Mouse (Mus musculus): ENCODE measurements around the gene Rassf1.
"Not testable (repeated sequence)": the region's sequence is repeated elsewhere in the genome, so short reads cannot be mapped to it uniquely, and the experiment has no call there.

Gene Rassf1

DNA sequence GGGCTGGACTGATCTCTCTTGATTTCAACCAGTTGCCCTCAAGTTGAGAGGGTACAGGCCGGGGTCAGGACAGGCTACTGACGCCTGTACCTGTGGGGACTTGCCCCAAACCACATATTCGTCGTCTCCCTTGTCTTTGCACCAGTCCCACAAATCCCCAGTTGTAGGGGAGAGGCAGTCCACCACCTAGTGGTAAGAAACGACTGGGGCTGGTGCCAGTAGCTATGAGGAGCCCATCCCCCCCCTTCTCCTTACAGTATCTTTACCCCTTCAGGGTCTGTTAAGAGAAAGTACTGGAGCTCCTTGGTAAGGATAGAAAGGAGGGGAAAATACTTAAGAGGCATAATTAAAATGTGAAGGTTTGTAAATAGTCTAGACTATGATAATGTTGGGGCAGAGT lies 14.2 kb downstream of the Rassf1 start:
- DNase-seq, result not testable (repeated sequence)

DNA sequence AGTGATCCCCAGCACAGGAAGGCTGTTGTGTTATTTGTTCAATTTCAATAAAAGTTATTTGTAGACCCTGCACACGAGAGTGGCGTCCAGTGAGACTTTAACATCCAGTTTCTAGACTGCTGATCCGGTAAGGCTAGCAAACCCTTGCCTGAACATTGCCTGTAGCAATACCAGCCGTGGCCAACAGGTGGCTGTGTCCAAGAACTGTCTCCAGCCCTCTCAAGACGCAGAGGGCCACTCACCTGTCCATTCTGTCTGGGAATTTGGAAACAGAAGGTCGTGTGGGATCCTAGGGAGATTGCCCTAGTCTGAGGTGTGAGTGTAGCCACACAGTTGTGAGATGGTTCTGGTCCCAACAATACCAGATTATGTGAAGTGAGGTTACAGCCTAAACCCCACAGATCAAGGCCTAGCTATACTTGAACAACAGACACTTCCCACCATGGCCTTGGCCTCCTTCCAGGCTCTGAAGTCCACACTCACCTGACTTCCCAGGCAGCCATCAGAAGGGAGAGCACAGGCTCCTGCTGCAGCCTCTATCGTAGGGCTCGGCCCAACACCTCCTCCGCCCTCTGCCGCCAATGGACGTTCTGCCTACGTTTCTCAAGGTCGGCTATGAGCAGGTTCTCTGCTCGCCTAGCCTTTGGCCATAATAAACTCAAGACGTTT lies 14.8 kb downstream of the Rassf1 start:
- DNase-seq, result peak; percentile 83

DNA sequence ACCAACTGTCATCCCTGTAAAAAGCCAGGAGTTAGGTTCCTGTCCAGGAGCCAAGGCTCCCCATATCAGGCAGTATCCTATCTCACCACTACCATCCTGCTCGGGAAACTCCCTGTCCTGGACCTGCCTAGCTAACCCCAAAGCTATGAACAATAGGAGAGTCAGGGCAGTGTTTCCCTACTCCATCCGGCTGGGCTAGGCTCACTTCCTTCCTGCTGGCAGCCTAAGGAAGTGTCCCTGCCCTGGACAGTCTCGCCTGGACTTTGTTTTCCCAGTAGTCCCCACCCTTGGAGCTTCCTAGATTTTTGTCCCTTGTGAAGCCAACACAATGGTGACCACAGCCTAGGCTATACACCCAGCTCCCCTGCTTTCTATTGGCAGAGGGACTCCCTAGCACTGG lies 15.5 kb downstream of the Rassf1 start:
- DNase-seq, result no peak

DNA sequence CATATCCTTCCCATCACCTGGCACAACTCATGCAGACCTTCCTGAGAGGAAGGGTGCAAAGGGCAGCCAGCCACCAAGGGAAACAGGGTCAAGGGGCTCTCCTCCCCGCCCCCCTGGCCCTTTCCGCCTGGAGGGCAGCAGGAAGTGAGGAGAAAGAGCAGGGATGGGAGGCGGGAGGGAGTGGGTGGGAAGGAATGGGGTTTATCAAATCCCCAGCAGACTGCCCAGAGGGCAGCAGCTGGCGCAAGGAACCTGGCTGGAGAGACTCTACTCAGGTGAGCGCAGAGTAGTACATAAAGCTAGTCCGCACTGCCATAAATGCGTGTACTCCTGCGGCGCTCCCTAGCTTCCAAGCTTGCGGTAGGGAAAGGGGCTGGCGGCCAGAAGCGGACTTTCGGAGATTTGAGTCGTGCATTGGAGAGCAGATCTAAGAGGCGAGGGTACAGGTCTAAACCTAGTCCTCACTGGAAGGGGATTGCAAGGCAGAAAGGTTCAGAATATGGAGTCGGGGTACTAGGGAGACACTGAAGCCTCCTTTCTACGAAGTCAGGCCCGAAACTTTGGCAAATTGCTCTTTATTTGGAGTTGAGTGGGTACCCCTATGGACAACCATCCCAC lies 16.5 kb downstream of the Rassf1 start, which contains the start of gene Hyal2:
TSS of gene Hyal2 (plus strand) at position 244 of the 618 bp plus-strand sequence.
- DNase-seq, result no peak

DNA sequence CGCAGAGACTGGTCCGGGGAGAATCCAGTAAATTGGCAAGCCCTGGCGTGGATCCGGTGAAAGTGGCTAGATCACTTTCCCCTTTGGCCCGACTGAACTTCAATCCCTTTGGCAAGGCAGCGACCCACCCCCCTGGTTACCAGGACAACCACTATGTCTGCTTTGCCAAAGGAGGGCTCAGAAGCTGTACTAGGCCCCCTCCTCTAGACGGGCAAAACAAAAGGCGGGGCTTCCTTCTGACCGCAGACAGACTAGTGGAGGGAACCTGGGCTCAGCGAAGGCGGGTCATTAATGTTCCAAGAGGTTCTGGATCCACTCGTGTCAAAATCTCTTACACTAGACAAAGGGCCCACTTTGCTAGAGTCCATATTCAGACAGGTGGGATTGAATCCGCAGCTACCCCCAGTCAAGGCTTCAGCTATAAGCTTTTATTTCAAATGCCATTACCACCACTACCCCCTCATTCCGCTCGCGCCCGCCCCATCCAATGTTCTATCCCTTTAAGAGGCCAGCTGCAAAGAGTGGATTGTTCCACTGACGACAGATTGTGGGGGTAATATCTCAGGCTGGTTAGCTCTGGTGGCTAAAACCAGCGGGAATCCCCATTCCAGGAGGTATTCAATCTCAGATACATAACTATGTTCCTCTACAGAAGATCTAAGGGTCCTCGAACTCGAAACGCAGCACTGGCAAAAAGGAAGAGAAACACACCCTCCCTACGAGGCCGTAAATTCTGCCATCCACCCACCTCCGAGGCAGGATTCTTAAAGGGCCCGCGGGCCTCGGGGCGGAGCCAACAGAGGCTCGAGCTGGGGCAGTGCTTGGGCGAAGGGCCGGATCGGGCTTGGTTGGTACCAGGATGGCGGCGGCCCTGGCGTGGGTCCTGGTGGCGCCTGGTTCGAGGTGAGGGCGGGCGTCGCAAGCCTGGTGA lies 17.2 kb downstream of the Rassf1 start:
- peak; percentile 78 for DNase-seq

DNA sequence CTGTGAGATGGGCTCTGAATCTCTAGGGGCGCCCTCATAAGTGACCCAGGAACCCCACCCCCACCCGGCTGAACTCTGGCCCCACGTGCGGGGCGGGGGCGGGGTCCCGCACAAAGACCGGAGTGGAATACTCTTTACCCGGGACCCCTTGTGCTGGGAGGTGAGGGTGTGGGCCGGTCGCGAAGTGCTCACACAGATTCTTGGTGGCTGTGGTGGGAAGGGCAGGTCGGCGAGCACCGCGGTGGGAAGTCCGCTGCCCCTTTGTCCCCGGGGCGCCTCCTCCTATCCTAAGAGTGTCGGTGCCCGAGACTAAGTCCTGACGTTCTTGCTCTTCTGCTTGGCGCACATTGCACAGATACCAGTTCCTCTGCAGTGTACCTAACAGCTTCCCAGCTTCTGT lies 17.9 kb downstream of the Rassf1 start:
- DNase-seq, result no peak

DNA sequence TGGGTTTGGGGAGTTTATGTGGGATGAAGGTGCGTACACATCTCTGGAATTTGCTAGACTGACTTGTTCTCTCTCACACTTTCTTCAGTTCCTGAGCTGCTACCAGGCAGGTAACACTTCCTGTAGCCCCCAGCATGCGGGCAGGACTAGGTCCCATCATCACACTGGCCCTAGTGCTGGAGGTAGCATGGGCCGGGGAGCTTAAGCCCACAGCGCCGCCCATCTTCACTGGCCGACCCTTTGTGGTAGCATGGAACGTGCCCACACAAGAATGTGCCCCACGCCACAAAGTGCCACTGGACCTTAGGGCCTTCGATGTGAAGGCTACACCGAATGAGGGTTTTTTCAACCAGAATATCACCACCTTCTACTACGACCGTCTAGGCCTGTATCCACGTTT lies 18.7 kb downstream of the Rassf1 start:
- DNase-seq, result no peak

DNA sequence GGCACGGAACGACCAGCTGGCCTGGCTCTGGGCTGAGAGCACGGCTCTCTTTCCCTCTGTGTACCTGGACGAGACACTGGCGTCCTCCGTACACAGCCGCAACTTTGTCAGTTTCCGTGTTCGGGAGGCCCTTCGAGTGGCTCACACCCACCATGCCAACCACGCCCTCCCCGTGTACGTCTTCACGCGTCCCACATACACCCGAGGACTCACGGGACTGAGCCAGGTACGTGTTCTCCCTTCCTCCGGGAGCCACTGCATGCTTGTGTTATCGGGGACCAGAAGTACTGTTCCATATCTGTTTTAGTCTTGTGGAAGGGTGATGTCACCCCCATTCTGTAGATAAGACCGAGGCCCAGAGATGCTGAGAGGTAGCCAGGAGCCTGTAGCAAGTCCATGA lies 19.5 kb downstream of the Rassf1 start:
- no peak for DNase-seq

DNA sequence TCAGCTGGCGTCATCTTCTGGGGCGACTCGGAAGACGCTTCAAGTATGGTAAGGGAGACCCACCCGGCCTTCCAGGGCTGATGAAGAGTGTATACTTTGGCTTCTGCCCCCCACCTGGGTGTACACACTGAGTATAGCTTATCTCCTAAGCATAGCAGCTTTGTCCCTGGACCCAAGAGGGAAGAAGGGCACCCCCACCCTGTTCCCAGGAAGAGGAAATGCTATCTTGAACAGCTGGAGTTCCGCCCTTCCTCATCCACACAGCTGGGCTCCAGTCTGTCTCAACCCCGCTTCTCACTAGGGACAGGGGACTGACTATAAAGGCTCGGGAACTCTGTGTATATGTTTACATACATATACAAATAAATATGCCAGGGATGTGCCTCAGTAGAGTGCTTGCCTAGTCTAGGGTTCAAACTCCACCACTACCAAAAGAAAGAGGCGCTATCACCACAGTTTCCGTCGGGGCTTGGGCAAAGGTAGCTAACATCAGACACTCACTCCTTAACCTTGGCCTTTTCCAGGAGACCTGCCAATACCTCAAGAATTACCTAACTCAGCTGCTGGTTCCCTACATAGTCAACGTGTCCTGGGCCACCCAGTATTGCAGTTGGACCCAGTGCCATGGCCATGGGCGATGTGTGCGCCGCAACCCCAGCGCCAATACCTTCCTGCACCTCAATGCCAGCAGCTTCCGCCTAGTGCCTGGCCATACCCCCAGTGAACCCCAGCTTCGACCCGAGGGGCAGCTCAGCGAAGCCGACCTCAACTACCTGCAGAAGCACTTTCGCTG lies 20.4 kb downstream of the Rassf1 start:
- no peak for DNase-seq

DNA sequence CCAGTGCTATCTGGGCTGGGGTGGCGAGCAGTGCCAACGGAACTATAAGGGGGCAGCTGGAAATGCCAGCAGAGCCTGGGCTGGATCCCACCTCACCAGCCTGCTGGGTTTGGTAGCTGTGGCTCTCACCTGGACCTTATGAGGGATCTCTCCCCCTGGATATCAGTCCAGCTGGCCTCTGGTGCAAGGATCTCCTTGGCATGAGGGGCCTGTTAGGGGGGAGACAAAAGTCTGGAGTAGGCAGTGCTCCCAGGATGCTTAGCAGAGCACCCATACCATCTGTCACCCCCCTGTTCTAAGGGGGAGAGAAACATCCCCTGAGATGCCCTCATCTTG lies 20.9 kb downstream of the Rassf1 start:
- DNase-seq, result no peak

DNA sequence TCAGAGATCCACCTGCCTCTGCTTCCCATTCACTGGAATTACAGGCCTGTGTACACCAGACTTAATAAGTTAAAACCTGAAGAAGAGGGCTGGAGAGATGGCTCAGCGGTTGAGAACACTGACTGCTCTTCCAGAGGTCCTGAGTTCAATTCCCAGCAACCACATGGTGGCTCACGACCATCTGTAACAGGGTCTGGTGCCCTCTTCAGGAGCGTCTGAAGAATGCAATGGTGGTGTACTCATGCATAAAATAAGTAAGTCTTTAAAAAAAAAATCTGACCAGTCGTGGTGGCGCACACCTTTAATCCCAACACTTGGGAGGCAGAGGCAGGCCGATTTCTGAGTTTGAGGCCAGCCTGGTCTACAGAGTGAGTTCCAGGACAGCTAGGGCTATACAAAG lies 22.4 kb downstream of the Rassf1 start:
- DNase-seq, result not testable (repeated sequence)

DNA sequence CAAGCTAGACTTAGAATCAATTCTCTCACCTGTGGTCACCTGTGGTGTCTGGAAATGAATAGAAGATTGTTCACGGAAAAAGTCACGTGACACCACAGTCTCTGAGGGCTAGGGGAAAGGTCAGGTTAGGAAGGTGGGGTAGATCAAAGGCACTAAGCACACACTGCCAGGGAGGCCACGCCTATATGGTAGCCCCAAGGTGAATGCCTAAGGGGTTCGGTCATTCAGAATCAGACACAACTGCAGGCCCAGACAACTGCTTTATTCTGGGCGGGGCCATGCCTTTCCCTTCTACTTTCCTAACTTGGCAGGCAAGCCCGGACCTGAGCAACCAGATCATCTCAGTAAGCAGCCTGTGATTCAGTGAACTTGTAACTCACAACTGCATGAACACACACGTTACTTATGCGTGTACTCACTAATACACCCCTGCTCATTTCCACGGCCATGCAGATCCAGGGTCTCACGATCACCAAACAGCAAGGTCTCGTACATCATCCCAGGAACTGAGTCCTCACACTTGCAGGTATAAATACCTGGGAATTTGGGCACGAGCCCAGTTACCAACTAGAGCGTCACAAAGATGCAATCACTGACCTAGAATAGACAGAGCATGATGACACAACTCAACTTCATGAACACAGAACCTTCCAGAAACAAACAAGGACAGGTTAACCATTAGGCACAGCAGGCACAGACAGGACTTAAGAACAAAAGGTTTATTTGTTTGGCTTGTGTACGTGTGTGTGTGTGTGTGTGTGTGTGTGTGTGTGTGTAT lies 24.4 kb downstream of the Rassf1 start:
- no peak for DNase-seq

DNA sequence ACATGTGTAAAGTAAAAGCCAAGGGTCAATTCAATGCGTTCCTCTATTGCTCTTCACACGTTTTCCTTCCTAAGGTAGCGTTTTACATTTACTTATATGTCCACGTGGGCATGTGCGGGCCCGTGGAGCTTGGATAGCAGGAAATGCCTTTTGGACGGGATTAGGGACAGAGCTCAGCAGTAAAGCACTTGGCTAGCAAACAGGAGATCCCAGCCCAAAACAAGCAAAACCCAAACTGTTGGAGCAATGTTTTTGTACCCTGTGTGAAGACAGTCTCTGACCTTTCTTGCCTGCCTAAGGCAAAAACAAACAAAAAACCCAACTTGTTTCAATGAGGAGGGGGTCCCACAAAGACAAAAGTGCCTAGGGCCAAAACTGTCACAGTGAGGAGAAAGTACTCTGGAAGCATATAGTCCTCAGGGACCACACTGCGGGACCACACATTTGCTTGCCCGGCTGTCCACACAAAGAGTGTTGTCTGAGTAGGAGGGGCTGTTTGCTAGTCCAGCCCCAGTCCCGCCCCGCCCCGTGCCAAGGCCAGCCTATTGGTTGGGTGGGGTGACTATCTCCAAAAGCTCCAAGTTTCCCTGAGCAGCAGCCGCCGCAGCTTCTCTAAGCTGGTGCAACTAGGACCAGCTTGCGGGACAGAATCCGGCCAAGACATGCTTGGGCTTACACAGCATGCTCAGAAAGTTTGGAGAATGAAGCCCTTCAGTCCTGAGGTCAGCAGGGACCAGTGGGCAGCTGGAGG lies 25.2 kb downstream of the Rassf1 start, which contains the start of gene Hyal1:
TSS of gene Hyal1 (plus strand) at position 571 of the 751 bp plus-strand sequence.
- peak; percentile 68 for DNase-seq

DNA sequence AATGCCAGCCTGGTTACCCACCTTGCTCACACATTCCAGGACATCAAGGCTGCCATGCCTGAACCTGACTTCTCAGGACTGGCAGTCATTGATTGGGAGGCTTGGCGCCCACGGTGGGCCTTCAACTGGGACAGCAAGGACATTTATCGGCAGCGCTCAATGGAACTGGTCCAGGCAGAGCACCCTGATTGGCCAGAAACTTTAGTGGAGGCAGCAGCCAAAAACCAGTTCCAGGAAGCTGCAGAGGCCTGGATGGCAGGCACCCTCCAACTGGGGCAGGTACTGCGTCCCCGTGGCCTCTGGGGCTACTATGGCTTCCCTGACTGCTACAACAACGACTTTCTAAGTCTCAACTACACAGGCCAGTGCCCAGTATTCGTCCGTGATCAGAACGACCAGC lies 26.5 kb downstream of the Rassf1 start:
- DNase-seq, result no peak

DNA sequence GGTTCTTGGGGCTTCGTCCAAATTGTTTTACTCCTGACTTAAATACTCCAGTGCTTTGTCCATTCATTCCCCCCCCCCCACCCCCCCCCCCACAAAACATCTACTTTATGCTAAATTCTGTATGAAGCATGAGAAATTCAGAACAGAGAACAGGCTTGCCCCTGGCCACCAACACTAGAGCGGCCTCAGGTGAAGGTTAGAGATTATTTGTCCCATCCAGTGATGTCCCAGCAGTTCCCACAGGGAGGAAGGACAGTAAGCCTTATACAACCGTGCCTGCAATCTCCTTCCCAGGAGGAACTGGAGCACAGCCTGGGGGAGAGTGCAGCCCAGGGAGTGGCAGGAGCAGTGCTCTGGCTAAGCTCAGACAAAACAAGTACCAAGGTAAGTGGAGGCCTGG lies 27.2 kb downstream of the Rassf1 start, which contains the start of gene Naa80:
TSS of gene Naa80 (plus strand) at position 301 of the 400 bp plus-strand sequence.
- no peak for DNase-seq

DNA sequence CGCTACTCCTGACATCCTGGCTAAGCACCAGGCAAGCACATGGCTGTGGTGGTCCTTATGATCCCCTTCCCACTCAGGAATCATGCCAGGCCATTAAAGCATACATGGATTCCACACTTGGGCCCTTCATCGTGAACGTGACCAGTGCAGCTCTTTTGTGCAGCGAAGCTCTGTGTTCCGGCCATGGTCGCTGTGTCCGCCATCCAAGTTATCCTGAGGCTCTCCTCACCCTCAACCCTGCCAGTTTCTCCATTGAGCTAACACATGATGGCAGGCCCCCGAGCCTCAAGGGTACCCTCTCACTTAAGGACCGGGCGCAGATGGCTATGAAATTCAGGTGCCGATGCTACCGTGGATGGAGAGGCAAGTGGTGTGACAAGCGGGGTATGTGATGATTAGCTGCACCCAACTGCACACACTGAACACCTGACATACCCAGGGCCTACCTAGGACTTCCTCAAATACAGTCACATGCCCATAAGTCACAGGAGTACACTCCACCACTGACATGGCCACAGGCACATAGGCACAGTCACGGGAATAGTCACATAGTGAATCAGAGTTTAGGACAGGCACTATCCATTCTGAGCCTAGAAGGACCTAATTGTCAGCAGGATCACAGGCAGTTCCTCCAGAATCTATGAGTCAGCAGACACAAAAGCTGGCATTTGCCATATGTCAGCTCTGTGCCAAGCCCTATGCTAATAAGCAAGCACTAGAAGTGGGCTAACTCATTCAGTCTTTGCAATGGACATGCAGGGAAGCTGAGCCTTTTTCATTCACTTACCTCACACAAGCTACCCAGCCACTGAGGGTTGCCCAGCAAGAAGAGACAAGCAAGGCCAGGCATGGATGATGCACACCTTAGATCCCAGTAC lies 27.9 kb downstream of the Rassf1 start:
- DNase-seq, result no peak

DNA sequence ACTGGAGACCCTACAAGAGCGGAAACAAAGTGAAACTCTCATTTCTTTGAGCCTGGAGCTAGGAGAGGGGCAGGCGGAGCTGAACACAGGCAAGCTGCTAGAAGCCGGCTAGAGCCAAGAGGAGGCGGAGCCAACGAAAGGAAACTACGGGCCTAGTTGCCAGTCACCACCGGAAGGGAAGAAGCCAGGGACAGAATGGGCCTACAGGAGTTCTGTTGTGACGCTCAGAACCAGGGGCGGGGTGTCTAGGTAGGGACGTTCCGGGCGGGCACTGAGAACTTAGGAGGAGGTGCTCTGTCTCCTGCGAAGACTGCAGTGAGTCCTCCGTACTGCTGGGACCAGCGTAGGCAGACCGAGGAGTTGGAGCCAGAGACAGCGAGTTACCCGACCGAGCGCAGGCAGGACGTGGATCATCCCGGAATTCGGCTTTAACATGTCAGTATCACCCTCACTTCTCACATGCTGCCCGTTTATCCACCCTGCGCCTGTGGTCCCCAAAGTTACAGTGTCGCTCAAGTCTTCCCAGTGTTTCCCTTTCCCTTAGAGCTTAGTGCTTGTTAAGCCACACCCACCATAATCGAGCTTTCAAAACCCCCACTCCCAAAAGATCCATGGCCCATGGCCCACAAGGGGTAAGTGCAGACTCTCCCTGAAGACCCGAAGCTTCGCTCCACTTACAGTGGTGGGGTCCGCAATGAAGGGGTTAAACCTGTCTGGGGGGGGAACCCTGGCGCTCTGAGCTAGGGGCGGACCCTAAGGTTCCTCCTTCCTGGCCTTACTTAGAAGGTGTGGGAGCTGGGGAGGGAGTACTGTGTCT lies 29.4 kb downstream of the Rassf1 start, which contains the start of gene Hyal3:
TSS of gene Hyal3 (plus strand) at position 318 of the 817 bp plus-strand sequence.
- peak; percentile 75 for DNase-seq

DNA sequence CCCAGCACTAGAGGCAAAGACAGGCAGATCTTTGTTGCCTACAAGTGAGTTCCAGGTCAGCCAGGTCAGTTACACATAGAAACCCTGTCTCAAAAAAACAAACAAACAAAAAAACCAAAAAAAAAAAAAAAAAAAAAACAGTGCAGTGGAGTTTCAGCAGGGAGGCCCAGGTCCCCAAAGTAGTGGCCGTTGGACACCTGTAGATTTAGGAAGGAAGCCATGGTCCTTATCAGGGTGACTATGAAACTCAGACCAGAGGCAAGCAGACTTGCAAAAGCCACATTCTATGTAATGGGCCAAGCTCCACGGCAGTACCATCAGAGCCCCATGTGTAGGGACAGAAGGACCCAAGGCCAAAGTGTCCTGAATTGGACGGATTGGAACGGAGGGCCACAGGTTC lies 30.2 kb downstream of the Rassf1 start:
- DNase-seq, result no peak

DNA sequence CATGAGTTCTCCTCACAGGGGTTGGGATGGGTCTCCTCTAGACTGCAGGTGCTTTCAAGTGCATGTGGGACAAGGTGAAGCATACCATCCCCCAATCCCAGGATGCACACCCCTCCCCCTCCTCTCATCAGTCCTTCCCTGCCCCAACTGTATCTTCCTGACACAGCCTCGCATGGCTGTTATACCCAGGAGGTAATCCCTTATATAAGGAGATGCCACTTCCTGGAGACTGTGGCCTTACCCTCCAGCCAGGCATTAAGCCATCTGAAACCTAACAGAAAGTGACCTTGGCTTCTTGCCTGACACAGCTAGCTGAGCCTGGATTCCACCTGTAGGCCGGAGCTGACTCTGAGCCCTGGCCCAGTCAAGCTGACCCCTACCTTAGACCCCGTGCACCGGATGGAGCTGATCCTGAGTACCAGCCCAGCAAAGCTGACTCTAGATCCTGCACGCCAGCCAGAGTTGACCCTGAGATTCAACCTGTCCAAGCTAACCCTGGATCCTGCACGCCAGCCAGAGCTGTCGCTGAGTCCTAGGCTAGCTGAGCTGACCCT lies 31.2 kb downstream of the Rassf1 start:
- DNase-seq, result no peak
